Mouse (Mus musculus) liver, embryonic 14.5 days (tissue): ENCODE results near the gene Fbxl5.

Source experiments
- CTCF ChIP-seq: IDR thresholded peaks from 2 replicates; pipeline ENCODE4 v1.5.1; 2016; ENCODE audit warnings: antibody characterized with exemption, low read depth, control low read depth
- EP300 ChIP-seq: IDR thresholded peaks from 2 replicates; pipeline ENCODE4 v1.6.1; 2016; ENCODE audit warnings: antibody characterized with exemption, low read depth

GRCm38 (mm10) chr5:43868253-43868652, 46.8 kb upstream of the Fbxl5 start, which contains the start of gene Cd38:
- no peak for TF ChIP-seq CTCF
- no peak for TF ChIP-seq EP300
